Mouse (Mus musculus): ENCODE measurements around the gene Mertk.

DNA sequence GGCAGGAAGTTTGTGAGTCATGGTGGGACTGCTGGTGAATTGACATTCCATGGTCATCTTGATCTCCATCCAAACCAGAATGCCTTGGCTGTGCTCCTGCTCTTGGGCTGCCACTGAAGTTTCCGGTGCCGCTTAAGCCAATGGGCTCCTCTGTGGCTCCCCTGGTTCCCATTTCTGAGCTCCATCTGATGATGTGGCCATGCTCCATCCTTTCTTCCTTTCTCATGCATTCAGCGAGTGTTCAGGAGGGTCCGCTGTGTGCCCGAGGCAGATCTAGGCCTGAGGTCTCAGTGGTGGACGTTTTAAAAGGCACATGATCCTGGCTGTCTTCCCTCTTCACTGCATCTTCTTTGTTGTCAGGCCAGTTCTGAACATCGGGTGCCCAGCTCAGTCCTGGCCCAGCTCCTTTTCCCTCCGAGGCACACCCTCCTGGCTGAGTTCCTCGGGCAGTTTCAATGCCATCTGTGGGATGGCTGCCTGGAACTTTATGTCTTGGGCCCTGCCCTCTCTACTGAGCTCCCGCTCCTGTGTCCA, 40.0 kb downstream of the Mertk start:
- TF ChIP-seq CTCF (IDR thresholded peaks at IDR 0.05; ENCODE audit: extremely low read depth, insufficient read depth, insufficient read length, insufficient replicate concordance) = no peak
- no peak for TF ChIP-seq POLR2A (IDR thresholded peaks at IDR 0.05; ENCODE audit: low read depth, low read length)

All from spleen, adult 2 months (tissue).